Mouse (Mus musculus): ENCODE results near the gene Slc25a24. TPM values are rescaled to one million over a fixed set of nuclear protein-coding genes. Genes with fewer than 3 reads are reported as not detected.

The Slc25a24 gene
- polyA plus RNA-seq, 1 experiment = 1.7 TPM

DNA sequence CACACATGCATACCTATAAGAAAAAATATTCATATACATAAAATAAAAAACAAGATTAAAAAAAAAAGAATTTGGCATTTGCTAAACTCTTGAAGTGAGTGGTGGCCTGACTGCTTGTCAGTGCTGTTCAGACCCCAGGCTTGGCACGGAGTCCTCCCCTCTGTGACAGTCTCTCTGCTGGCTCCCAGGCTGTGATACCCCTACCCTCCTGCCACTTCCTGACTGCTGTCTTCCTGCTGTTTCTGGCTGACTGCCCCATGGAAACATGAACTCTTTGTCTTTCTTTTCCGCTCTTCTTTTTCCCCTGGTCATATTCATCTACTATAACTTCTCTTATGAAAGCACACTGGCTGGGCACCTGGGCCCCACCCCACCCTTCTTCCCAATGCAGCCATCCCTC, 41.1 kb downstream of the Slc25a24 start:
- no peak overlapping the region for H3K27ac ChIP-seq (ENCODE audit: insufficient read depth, low read length)
- TF ChIP-seq POLR2A (IDR thresholded peaks at IDR 0.05; ENCODE audit: extremely low read depth, insufficient read depth, low read length) (no peak), CTCF (IDR thresholded peaks at IDR 0.05; ENCODE audit: extremely low read depth, insufficient read depth, low read length) (no peak)
- H3K4me3 ChIP-seq (ENCODE audit: insufficient read depth, low read length) = no peak overlapping the region
- H3K4me1 ChIP-seq (ENCODE audit: control insufficient read depth, insufficient read depth, low read length) = no peaks in the 10 kb centered on the region

- H3K27ac ChIP-seq (ENCODE audit: insufficient read depth, low read length) = no peak overlapping the region
- no peak for TF ChIP-seq CTCF (IDR thresholded peaks at IDR 0.05; ENCODE audit: extremely low read depth, insufficient read depth, low read length)
- no peak for TF ChIP-seq POLR2A (IDR thresholded peaks at IDR 0.05; ENCODE audit: extremely low read depth, insufficient read depth, low read length)
- H3K4me1 ChIP-seq (ENCODE audit: control insufficient read depth, insufficient read depth, low read length) = no peaks in the 10 kb centered on the region
- no peak overlapping the region for H3K4me3 ChIP-seq (ENCODE audit: insufficient read depth, low read length)
These were observed 41.7 kb downstream of the Slc25a24 start for GRCm38 (mm10) chr3:109164644-109165043.

- H3K4me1 ChIP-seq (ENCODE audit: control insufficient read depth, insufficient read depth, low read length) = no peaks in the 10 kb centered on the region
- TF ChIP-seq POLR2A (IDR thresholded peaks at IDR 0.05; ENCODE audit: extremely low read depth, insufficient read depth, low read length) = no peak
- TF ChIP-seq CTCF (IDR thresholded peaks at IDR 0.05; ENCODE audit: extremely low read depth, insufficient read depth, low read length) = no peak
- H3K27ac ChIP-seq (ENCODE audit: insufficient read depth, low read length) = no peak overlapping the region
- no peak overlapping the region for H3K4me3 ChIP-seq (ENCODE audit: insufficient read depth, low read length)
These were observed 42.4 kb downstream of the Slc25a24 start for GRCm38 (mm10) chr3:109165214-109165829.

- H3K4me1 ChIP-seq (ENCODE audit: control insufficient read depth, insufficient read depth, low read length) = no peaks in the 10 kb centered on the region; the same call in 1 of the 2 replicates
- no peak overlapping the region for H3K4me3 ChIP-seq (ENCODE audit: insufficient read depth, low read length)
- TF ChIP-seq CTCF (IDR thresholded peaks at IDR 0.05; ENCODE audit: extremely low read depth, insufficient read depth, low read length) (no peak), POLR2A (IDR thresholded peaks at IDR 0.05; ENCODE audit: extremely low read depth, insufficient read depth, low read length) (no peak)
- H3K27ac ChIP-seq (ENCODE audit: insufficient read depth, low read length) = no peak overlapping the region
These were observed 46.2 kb downstream of the Slc25a24 start for GRCm38 (mm10) chr3:109169121-109169520.

DNA sequence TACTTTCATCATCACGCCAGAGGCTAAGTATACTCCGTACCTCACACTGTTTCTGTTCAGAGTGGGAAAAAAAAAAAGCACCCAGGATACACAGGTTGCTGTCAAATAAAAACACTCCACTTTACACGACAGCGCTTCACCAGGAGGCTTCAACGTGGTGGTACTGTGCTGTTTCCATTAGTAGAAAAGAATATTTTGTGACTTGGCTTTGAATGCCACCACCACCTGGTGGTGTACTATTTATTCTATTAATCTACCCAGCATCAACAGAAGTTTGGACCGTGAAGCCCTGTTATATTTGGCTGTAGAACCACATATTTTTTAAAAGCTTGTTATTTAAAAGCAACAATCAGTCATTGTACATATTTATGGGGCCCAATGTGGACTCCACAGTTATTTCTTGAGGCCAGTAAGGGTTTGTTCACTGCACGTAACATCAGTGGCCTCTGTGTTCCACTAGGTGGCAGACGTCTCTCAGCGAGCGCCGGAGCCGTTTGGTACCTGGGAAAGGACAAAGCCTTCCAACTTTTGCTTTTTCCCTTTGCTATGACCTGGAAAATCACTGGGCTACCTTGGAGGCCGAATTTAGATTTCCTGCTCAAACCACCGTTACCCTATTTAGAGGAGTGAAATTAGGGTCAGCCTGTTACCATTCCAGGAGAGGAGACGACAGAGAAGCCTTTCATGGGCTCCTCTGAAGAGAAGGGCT, 48.3 kb downstream of the Slc25a24 start:
- H3K4me1 ChIP-seq (ENCODE audit: control insufficient read depth, insufficient read depth, low read length) = no peaks in the 10 kb centered on the region; the same call in 1 of the 2 replicates
- TF ChIP-seq POLR2A (IDR thresholded peaks at IDR 0.05; ENCODE audit: extremely low read depth, insufficient read depth, low read length) = no peak
- peak; percentile 91 for TF ChIP-seq CTCF (IDR thresholded peaks at IDR 0.05; ENCODE audit: extremely low read depth, insufficient read depth, low read length)
- no peak overlapping the region for H3K27ac ChIP-seq (ENCODE audit: insufficient read depth, low read length)
- no peak overlapping the region for H3K4me3 ChIP-seq (ENCODE audit: insufficient read depth, low read length)

DNA sequence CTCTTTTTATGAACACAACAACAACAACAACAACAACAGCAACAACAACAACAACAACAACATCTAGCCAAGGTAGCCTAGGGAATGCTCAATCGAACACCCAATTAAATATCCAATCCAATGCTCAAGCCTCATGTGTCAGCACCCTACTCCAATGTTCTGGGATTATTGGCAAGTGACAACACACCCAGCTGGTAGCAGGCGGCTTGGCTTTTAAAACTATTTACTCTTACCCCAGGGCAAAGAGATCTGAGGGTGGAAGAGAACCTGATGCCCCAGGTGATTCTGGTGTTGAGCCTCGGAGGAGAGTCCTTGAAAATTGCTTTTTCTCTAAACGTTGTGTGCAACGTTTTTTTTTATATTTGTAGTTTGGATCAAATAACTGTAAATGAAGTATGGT, 51.4 kb downstream of the Slc25a24 start:
- Histone ChIP-seq H3K27ac (ENCODE audit: insufficient read depth, low read length) (no peak overlapping the region), H3K4me3 (ENCODE audit: insufficient read depth, low read length) (no peak overlapping the region), H3K4me1 (ENCODE audit: control insufficient read depth, insufficient read depth, low read length) (peaks cover 2% of the 10 kb centered on the region; the same call in 1 of the 2 replicates)
- no peak for TF ChIP-seq POLR2A (IDR thresholded peaks at IDR 0.05; ENCODE audit: extremely low read depth, insufficient read depth, low read length)
- TF ChIP-seq CTCF (IDR thresholded peaks at IDR 0.05; ENCODE audit: extremely low read depth, insufficient read depth, low read length) = no peak

DNA sequence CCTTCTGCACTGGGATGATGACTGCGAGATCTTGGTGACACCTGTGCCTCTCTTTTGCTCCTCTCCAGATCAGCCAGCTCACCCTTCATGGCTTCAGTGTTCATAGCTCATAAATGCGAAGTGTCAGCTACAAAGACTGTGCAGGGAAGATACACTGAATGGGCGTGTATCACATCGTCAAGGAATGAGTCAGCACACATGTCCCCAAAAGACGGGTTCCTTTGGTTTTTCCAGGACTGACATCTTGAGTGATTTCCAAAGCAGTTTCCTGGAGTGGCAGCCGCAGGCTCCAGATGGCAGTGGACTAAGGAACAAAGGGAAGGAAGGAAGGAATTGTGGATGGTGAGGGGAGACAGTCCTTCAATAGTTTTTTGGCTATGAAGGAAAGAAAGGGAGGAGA, 55.8 kb downstream of the Slc25a24 start:
- no peak for TF ChIP-seq CTCF (IDR thresholded peaks at IDR 0.05; ENCODE audit: extremely low read depth, insufficient read depth, low read length)
- no peak for TF ChIP-seq POLR2A (IDR thresholded peaks at IDR 0.05; ENCODE audit: extremely low read depth, insufficient read depth, low read length)
- no peak overlapping the region for H3K4me3 ChIP-seq (ENCODE audit: insufficient read depth, low read length)
- H3K4me1 ChIP-seq (ENCODE audit: control insufficient read depth, insufficient read depth, low read length) = peaks cover 2% of the 10 kb centered on the region; the same call in 1 of the 2 replicates
- H3K27ac ChIP-seq (ENCODE audit: insufficient read depth, low read length) = no peak overlapping the region

- TF ChIP-seq POLR2A (IDR thresholded peaks at IDR 0.05; ENCODE audit: extremely low read depth, insufficient read depth, low read length) = no peak
- no peak for TF ChIP-seq CTCF (IDR thresholded peaks at IDR 0.05; ENCODE audit: extremely low read depth, insufficient read depth, low read length)
- Histone ChIP-seq H3K4me3 (ENCODE audit: insufficient read depth, low read length) (no peak overlapping the region), H3K4me1 (ENCODE audit: control insufficient read depth, insufficient read depth, low read length) (peaks cover 2% of the 10 kb centered on the region; the same call in 1 of the 2 replicates), H3K27ac (ENCODE audit: insufficient read depth, low read length) (no peak overlapping the region)
These were observed 56.7 kb downstream of the Slc25a24 start for GRCm38 (mm10) chr3:109179528-109180076.

DNA sequence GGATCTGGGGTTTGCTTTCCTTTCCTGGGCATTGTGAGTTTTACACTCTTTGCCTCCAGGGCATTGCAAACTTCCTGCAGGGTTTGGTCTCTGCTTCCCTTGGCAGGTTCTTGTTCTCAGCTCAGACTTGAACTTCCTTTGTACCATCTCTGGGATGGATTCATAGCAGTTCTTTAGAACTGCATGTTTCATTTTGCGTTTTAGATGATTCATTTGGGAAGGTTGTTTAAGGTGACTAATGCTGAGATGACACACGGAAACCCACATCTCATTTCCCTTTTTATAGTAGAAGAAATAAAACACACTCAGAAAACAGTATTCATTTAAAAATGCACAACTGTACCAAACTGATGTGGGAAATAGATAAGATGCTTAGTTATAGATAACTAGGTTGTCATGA, 73.2 kb downstream of the Slc25a24 start:
- Histone ChIP-seq H3K4me3 (ENCODE audit: insufficient read depth, low read length) (no peak overlapping the region), H3K27ac (ENCODE audit: insufficient read depth, low read length) (no peak overlapping the region), H3K4me1 (ENCODE audit: control insufficient read depth, insufficient read depth, low read length) (no peaks in the 10 kb centered on the region)
- TF ChIP-seq CTCF (IDR thresholded peaks at IDR 0.05; ENCODE audit: extremely low read depth, insufficient read depth, low read length) (no peak), POLR2A (IDR thresholded peaks at IDR 0.05; ENCODE audit: extremely low read depth, insufficient read depth, low read length) (no peak)

DNA sequence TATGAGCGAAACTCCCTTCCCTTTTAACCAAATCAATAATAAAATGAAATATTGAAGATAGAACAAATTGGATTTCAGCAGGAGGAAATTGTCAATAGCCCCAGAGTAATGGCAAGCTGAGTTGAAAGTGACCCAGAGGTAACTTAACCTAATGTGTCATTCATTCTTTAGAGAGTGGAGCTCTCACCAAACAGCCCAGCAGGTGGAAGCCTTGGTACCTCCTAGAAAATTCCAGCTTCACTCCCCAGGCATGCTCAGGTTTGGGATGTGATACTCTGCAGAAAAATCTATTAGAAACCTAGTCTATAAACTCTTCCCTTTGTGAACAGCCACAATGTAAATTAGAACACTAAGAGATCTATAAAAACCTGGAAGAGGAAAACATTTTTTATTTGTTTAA, 76.3 kb downstream of the Slc25a24 start:
- Histone ChIP-seq H3K4me1 (ENCODE audit: control insufficient read depth, insufficient read depth, low read length) (no peaks in the 10 kb centered on the region), H3K27ac (ENCODE audit: insufficient read depth, low read length) (no peak overlapping the region), H3K4me3 (ENCODE audit: insufficient read depth, low read length) (no peak overlapping the region)
- TF ChIP-seq POLR2A (IDR thresholded peaks at IDR 0.05; ENCODE audit: extremely low read depth, insufficient read depth, low read length) = no peak
- TF ChIP-seq CTCF (IDR thresholded peaks at IDR 0.05; ENCODE audit: extremely low read depth, insufficient read depth, low read length) = 0 out of 2 replicates have a peak, but pooled peaks have one; percentile 4
